23 mouse cellular contexts compared by ENCODE assay signal in genomic region chr2:27826826-27827225, GRCm38 (mm10). TPM values are rescaled to one million over a fixed set of nuclear protein-coding genes. Genes with fewer than 3 reads are reported as not detected.
DNase-seq lines count a peak whose midpoint lies in the region; ATAC-seq and TF ChIP-seq lines count a peak whose summit lies in the region.
"Had no signal": no experiment of that assay in that cellular context is flagged by ENCODE, and none has a peak within 500 bp of the region (broad histone marks: within the 10 kb centered on the region; RNA-seq: fewer than 3 reads in every experiment).

No protein-coding gene starts in this region.

- H3K9me3 ChIP-seq in hindbrain, embryonic 10.5 days, result no peaks in the 10 kb centered on the region
- no peaks in the 10 kb centered on the region for H3K9me3 ChIP-seq in hindbrain, embryonic 16.5 days (ENCODE audit: control insufficient read depth, low read length)
- no peaks in the 10 kb centered on the region for H3K9me3 ChIP-seq in limb, embryonic 13.5 days
- H3K9me3 ChIP-seq: forebrain, embryonic 10.5 days; hindbrain, embryonic 13.5 days; midbrain, embryonic 13.5 days had no signal

- peaks cover 12% of the 10 kb centered on the region; the same call in 1 of the 2 replicates for H3K4me1 ChIP-seq in hindbrain, embryonic 10.5 days (replicated peaks)
- no peaks in the 10 kb centered on the region for H3K4me1 ChIP-seq in hindbrain, embryonic 16.5 days (ENCODE audit: control insufficient read depth, insufficient read depth, low read depth, low read length)
- H3K4me1 ChIP-seq in limb, embryonic 13.5 days, result peaks cover 32% of the 10 kb centered on the region
- H3K4me1 ChIP-seq: forebrain, embryonic 10.5 days; hindbrain, embryonic 13.5 days; midbrain, embryonic 13.5 days had no signal

- WGBS in hindbrain, embryonic 10.5 days, result 88% methylated on average over 2 of the region's 2 CpGs
- 78% methylated on average over 2 of the region's 2 CpGs for WGBS in hindbrain, embryonic 16.5 days
- 91% methylated on average over 2 of the region's 2 CpGs for WGBS in limb, embryonic 13.5 days

- no peak overlapping the region for H3K4me3 ChIP-seq in gastrocnemius, adult 2 months
- H3K4me3 ChIP-seq in hindbrain, embryonic 10.5 days, result no peak overlapping the region
- H3K4me3 ChIP-seq in hindbrain, embryonic 16.5 days (ENCODE audit: low read length), result no peak overlapping the region
- H3K4me3 ChIP-seq in limb, embryonic 13.5 days, result no peak overlapping the region
- H3K4me3 ChIP-seq: forebrain, embryonic 10.5 days; hindbrain, embryonic 13.5 days; midbrain, embryonic 13.5 days had no signal

- H3K4me2 ChIP-seq in hindbrain, embryonic 16.5 days (ENCODE audit: low read length), result no peak overlapping the region
- no peak overlapping the region for H3K4me2 ChIP-seq in limb, embryonic 13.5 days (replicated peaks)
- H3K4me2 ChIP-seq: hindbrain, embryonic 13.5 days; midbrain, embryonic 13.5 days had no signal

- intact Hi-C loops in gastrocnemius, adult 2 months (cut with DNase I), result no loop called here

- no peaks in the 10 kb centered on the region; the same call in 1 of the 2 replicates for H3K27me3 ChIP-seq in hindbrain, embryonic 10.5 days (ENCODE audit: insufficient read depth, poor library complexity, severe bottlenecking)
- H3K27me3 ChIP-seq in hindbrain, embryonic 16.5 days (replicated peaks; ENCODE audit: control insufficient read depth, insufficient read depth, low read length), result no peaks in the 10 kb centered on the region
- H3K27me3 ChIP-seq in limb, embryonic 13.5 days, result no peaks in the 10 kb centered on the region
- H3K27me3 ChIP-seq: hindbrain, embryonic 13.5 days; midbrain, embryonic 13.5 days; Patski had no signal

- H3K27ac ChIP-seq in gastrocnemius, adult 2 months, result peak overlapping the region; percentile 71
- peak overlapping the region; percentile 23; the same call in 1 of the 2 replicates for H3K27ac ChIP-seq in hindbrain, embryonic 10.5 days
- no peak overlapping the region for H3K27ac ChIP-seq in hindbrain, embryonic 16.5 days (ENCODE audit: low read depth, low read length)
- H3K27ac ChIP-seq in limb, embryonic 13.5 days, result peak overlapping the region; percentile 52; the same call in 1 of the 2 replicates
- H3K27ac ChIP-seq: forebrain, embryonic 10.5 days; hindbrain, embryonic 13.5 days; liver, embryonic 14.5 days; macrophage; midbrain, embryonic 13.5 days had no signal

- peak; percentile 65 for DNase-seq in gastrocnemius, adult 2 months
- DNase-seq in gastrocnemius, postnatal 4 days (ENCODE audit: low spot score in 2 of 2), result no peak
- DNase-seq in hindbrain, embryonic 10.5 days (ENCODE audit: low spot score), result no peak
- DNase-seq in adrenal gland, adult 18-20 months (ENCODE audit: low spot score in 2 of 2), result no peak
- no peak for DNase-seq in adrenal gland, postnatal 4 days (ENCODE audit: low spot score in 2 of 2)
- DNase-seq: adrenal gland, postnatal 25 days; cerebellum, adult 8-10 months; cerebellum, postnatal 25 days; kidney, adult 9 months; kidney, postnatal 10 days; liver; lung, adult 2 months; lung, postnatal 10 days had no signal

- no peak for ATAC-seq in hindbrain, embryonic 16.5 days
- 0 out of 2 replicates have a peak, but pooled peaks have one; percentile 30 for ATAC-seq in limb, embryonic 13.5 days (ENCODE audit: low FRiP score, low read depth)
- ATAC-seq: forebrain, embryonic 16.5 days; intestine, postnatal 0 days; midbrain, embryonic 13.5 days had no signal

- H3K9ac ChIP-seq in hindbrain, embryonic 16.5 days (ENCODE audit: low read depth, low read length), result no peak overlapping the region
- 0 out of 2 replicates have a peak overlapping the region, but pooled peaks have one; percentile 25 for H3K9ac ChIP-seq in limb, embryonic 13.5 days
- H3K9ac ChIP-seq: hindbrain, embryonic 13.5 days; liver, embryonic 14.5 days; midbrain, embryonic 13.5 days had no signal

- TF ChIP-seq CTCF in gastrocnemius, adult 2 months (IDR thresholded peaks at IDR 0.05), result no peak

- no peaks in the 10 kb centered on the region for H3K36me3 ChIP-seq in hindbrain, embryonic 10.5 days
- H3K36me3 ChIP-seq in hindbrain, embryonic 16.5 days (ENCODE audit: control insufficient read depth, insufficient read depth, low read length), result no peaks in the 10 kb centered on the region
- H3K36me3 ChIP-seq in limb, embryonic 13.5 days, result no peaks in the 10 kb centered on the region
- H3K36me3 ChIP-seq: forebrain, embryonic 10.5 days; hindbrain, embryonic 13.5 days; midbrain, embryonic 13.5 days had no signal

RNA-seq across cellular contexts. Expression of gene Col5a1, which starts 59.4 kb away (rescaled TPM):
- total RNA-seq in gastrocnemius, adult 2 months (2021), result 10 to 100 TPM; 15.9 to 20.9 TPM
- total RNA-seq in gastrocnemius, postnatal 4 days (2021), result 100 to 1,000 TPM; 479 to 480 TPM
- 21.2 and 25.6 TPM in 2 replicates for polyA plus RNA-seq in hindbrain, embryonic 10.5 days (2016; fragmentation: Nextera tagmentation; extraction: Ambion mirVana)
- polyA plus RNA-seq in hindbrain, embryonic 16.5 days (2015; fragmentation: Nextera tagmentation; extraction: Ambion mirVana), result 9.2 and 13.5 TPM in 2 replicates
- polyA plus RNA-seq in limb, embryonic 13.5 days (2015; fragmentation: Nextera tagmentation; extraction: Ambion mirVana), result 128 and 133 TPM in 2 replicates
- 10 to 100 TPM; 23.8 to 35.6 TPM for total RNA-seq in adrenal gland, adult 18-20 months (2021)
- 100 to 1,000 TPM; 132 to 140 TPM for total RNA-seq in adrenal gland, postnatal 4 days (2021)
